Mouse (Mus musculus) embryonic facial prominence, embryonic 13.5 days (tissue): ENCODE data around the gene Rap2a. TPM values are rescaled to one million over a fixed set of nuclear protein-coding genes. Genes with fewer than 3 reads are reported as not detected.

ENCODE experiments used
- ATAC-seq: fragments of 200-750 bp; cut with Nextera tagmentation; 2 replicates; pipeline ENCODE4 v1.8.0; 2017; ENCODE audit warnings: low read depth; ENCODE audit not compliant: insufficient number of reproducible peaks, insufficient read depth, low FRiP score, low TSS enrichment
- H3K27ac ChIP-seq: fragments of 300-500 bp; sonication (generic); 2 replicates; pipeline ENCODE4 v1.5.1; 2015; ENCODE audit warnings: moderate library complexity, mild to moderate bottlenecking, inconsistent platforms
- H3K27me3 ChIP-seq: fragments of 300-500 bp; sonication (generic); 2 replicates; pipeline ENCODE4 v1.6.1; 2015; ENCODE audit warnings: mild to moderate bottlenecking, inconsistent platforms
- H3K36me3 ChIP-seq: fragments of 300-500 bp; sonication (generic); 2 replicates; pipeline ENCODE4 v1.6.1; 2015; ENCODE audit warnings: mild to moderate bottlenecking, inconsistent platforms
- H3K4me1 ChIP-seq: fragments of 300-500 bp; sonication (generic); 2 replicates; pipeline ENCODE4 v1.6.1; 2015; ENCODE audit warnings: inconsistent platforms
- H3K4me2 ChIP-seq: fragments of 300-500 bp; sonication (generic); 2 replicates; pipeline ENCODE4 v1.6.1; 2015; ENCODE audit warnings: moderate library complexity, mild to moderate bottlenecking, inconsistent platforms
- H3K4me3 ChIP-seq: fragments of 300-500 bp; sonication (generic); 2 replicates; pipeline ENCODE4 v1.5.1; 2015; ENCODE audit warnings: mild to moderate bottlenecking, inconsistent platforms
- H3K9ac ChIP-seq: fragments of 300-500 bp; sonication (generic); 2 replicates; pipeline ENCODE4 v1.6.1; 2015; ENCODE audit warnings: mild to moderate bottlenecking, inconsistent platforms
- H3K9me3 ChIP-seq: fragments of 300-500 bp; sonication (generic); 2 replicates; pipeline ENCODE4 v1.6.1; 2016; ENCODE audit warnings: inconsistent platforms
- WGBS: fragments of 180-500 bp; shearing (Covaris S2); methylation state at CpG from one replicate; pipeline ENCODE4 v1.1.7; 2015; ENCODE audit warnings: mixed read lengths; 5-methylcytosine and 5-hydroxymethylcytosine counted together
- polyA plus RNA-seq: library from polyadenylated mRNA; unstranded; fragments of >200 nt; fragmentation: Nextera tagmentation; extraction: Ambion mirVana; gene quantifications from 2 replicates; pipeline ENCODE4 v1.2.1, GENCODE M21; 2015

Gene Rap2a
- polyA plus RNA-seq, 1 experiment from 2014 or later: 7.8 TPM

DNA sequence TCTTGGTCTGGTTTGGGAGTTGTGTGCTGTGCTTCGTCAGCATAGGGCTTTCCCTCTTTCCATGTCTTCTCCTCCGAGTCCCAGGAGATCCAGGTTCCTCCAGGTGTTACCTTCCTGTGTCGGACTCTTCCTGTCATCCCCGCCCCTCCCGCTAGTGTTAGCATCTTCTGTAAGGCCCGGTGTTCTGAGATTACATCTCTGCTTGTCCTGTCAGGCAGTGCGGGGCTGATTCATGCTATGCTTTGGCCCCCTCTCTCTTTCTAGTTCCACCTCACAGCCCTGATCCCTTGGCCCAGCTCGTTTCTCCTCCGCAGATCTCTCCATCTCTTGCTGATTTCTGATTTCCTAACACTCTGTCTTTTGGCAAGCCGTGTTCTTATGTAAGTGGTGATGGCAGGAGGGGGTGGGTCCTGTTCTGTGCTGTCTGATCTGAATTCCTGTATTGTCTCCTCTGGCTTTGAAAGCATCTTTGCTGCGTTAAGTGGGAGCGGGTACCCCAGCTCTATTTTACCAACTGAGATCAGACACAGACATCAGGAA, 21.8 kb downstream of the Rap2a start:
- ATAC-seq: no peak

DNA sequence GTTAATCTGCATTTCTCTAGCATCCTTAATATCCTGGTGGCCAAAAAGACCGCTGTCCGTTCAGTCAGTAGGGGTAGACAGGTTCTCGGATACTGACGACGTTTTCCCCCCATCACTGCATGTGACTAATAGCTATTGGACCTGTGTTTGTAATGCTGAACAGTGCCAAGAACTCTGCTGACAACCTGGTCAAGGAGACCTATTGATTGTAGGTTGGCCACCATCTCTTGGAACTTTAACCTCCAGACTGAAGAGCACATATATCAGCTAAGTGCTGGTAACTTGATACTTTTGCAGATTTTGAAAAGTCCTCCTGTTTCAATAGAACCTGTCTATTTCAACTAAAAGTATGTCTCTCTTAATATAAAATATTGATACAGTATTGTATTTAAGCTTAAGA, 22.5 kb downstream of the Rap2a start:
- no peak for ATAC-seq
- H3K27me3 ChIP-seq: no peaks in the 10 kb centered on the region
- WGBS: 94% methylated on average over 5 of the region's 5 CpGs

More for the DNA sequence above, 21.8 kb downstream of the Rap2a start:
- H3K9me3 ChIP-seq: no peaks in the 10 kb centered on the region
- no peak overlapping the region for H3K4me2 ChIP-seq
- H3K27me3 ChIP-seq: no peaks in the 10 kb centered on the region
- no peak overlapping the region for H3K27ac ChIP-seq
- H3K36me3 ChIP-seq: peaks cover 5% of the 10 kb centered on the region
- no peak overlapping the region for H3K4me3 ChIP-seq
- no peak overlapping the region for H3K9ac ChIP-seq
- WGBS: 79% methylated on average over 12 of the region's 12 CpGs
- H3K4me1 ChIP-seq: peaks cover 22% of the 10 kb centered on the region

DNA sequence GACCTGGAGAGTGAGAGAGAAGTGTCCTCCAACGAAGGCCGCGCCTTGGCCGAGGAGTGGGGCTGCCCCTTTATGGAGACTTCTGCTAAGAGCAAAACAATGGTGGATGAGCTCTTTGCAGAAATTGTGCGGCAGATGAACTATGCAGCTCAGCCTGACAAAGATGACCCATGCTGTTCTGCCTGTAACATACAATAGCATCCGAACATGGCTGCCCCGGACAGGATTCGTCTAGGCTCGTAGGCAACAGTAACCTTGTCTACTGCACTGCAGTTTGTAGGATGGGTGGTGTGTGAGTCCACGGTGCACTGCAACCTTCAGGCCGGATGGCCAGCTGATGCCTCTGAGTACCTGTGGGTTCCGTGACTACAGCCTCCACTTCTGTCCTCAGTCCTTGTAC, 25.4 kb downstream of the Rap2a start:
- Histone ChIP-seq H3K9me3 (no peaks in the 10 kb centered on the region), H3K9ac (no peak overlapping the region), H3K36me3 (peaks cover 9% of the 10 kb centered on the region), H3K4me1 (peaks cover 9% of the 10 kb centered on the region), H3K4me2 (no peak overlapping the region), H3K4me3 (no peak overlapping the region), H3K27me3 (no peaks in the 10 kb centered on the region), H3K27ac (no peak overlapping the region)
- ATAC-seq: no peak
- 89% methylated on average over 12 of the region's 12 CpGs for WGBS

More for the DNA sequence above, 22.5 kb downstream of the Rap2a start:
- peaks cover 6% of the 10 kb centered on the region for H3K36me3 ChIP-seq
- H3K27ac ChIP-seq: no peak overlapping the region
- no peak overlapping the region for H3K4me2 ChIP-seq
- no peak overlapping the region for H3K4me3 ChIP-seq
- no peaks in the 10 kb centered on the region for H3K9me3 ChIP-seq
- H3K9ac ChIP-seq: no peak overlapping the region
- H3K4me1 ChIP-seq: peaks cover 20% of the 10 kb centered on the region

DNA sequence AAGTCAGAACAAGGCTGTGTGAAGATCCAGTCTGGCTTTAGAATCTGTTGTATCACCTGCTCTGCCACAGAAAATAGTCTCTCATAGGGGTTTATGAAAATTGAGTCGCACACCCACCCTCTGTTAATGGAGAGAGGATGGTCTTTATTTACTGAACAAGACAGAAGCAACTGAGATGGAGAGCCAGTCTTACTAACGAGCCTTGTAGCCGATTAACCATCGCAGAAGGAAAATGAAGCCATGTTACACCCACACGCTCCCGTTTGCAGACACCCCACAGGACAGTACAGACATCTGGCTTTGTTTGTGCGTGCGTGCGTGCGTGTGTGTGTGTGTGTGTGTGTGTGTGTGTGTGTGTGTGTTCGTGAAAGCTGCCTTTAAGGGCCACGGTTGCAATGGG, 26.2 kb downstream of the Rap2a start:
- Histone ChIP-seq H3K27ac (no peak overlapping the region), H3K4me3 (no peak overlapping the region)
- WGBS: 84% methylated on average over 12 of the region's 12 CpGs

DNA sequence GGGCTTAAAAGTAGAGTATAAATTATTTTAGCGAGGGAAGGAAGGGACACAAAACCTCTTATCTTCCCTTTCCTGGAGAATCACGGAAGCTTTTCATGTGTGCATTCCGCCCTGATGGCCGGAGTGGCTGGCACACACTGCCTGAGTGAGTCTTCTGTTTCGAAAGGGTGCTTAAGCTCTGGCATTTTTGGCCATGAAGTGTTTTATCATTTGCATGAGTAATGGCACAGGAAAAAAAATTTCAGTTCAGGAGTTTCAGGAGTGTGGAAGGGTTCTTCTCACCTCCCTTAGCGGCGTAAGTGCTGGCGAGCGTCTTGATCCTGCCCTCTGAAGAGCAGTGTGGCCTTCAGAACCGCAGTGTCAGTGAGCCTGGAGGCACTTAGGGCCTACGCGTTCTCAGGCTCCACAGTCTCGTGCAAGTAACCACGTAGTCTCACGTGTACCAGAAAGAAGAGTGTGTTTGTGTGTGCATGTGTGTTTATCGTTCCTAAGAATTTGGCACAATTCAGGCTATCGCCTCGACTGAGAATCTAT, 26.8 kb downstream of the Rap2a start:
- Histone ChIP-seq H3K36me3 (peaks cover 9% of the 10 kb centered on the region), H3K4me3 (no peak overlapping the region), H3K4me2 (no peak overlapping the region), H3K4me1 (peaks cover 8% of the 10 kb centered on the region; the same call in 1 of the 2 replicates), H3K9me3 (no peaks in the 10 kb centered on the region), H3K9ac (no peak overlapping the region), H3K27ac (no peak overlapping the region), H3K27me3 (no peaks in the 10 kb centered on the region)
- 91% methylated on average over 18 of the region's 18 CpGs for WGBS
- no peak for ATAC-seq

More for the DNA sequence above, 26.2 kb downstream of the Rap2a start:
- H3K9me3 ChIP-seq: no peaks in the 10 kb centered on the region
- H3K4me2 ChIP-seq: no peak overlapping the region
- H3K36me3 ChIP-seq: peaks cover 9% of the 10 kb centered on the region
- ATAC-seq: no peak
- H3K27me3 ChIP-seq: no peaks in the 10 kb centered on the region
- H3K9ac ChIP-seq: no peak overlapping the region
- H3K4me1 ChIP-seq: peaks cover 9% of the 10 kb centered on the region

DNA sequence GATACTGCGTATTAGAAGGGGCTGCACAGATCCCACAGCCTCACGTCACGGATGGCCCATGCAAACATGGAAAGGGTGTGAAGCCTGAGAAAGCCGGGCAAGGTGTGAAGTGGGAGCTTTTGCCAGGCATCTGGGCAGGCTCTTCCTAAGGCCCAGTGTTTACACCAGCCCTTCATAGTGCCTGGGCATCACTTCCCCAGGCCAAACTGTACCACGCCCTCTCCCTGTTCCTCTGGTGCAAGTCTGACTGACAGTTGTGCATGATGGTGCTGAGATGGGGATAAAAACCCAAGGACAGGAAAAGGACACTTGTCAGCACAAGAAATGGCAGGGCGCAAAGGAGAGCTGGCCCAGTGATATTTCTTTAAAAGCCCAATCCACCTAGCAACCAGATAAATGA, 27.7 kb downstream of the Rap2a start:
- Histone ChIP-seq H3K4me2 (no peak overlapping the region), H3K9ac (no peak overlapping the region), H3K4me1 (peaks cover 6% of the 10 kb centered on the region; the same call in 1 of the 2 replicates), H3K27me3 (no peaks in the 10 kb centered on the region), H3K9me3 (no peaks in the 10 kb centered on the region), H3K4me3 (no peak overlapping the region), H3K27ac (no peak overlapping the region), H3K36me3 (peaks cover 9% of the 10 kb centered on the region)
- 93% methylated on average over 6 of the region's 6 CpGs for WGBS
- ATAC-seq: no peak

DNA sequence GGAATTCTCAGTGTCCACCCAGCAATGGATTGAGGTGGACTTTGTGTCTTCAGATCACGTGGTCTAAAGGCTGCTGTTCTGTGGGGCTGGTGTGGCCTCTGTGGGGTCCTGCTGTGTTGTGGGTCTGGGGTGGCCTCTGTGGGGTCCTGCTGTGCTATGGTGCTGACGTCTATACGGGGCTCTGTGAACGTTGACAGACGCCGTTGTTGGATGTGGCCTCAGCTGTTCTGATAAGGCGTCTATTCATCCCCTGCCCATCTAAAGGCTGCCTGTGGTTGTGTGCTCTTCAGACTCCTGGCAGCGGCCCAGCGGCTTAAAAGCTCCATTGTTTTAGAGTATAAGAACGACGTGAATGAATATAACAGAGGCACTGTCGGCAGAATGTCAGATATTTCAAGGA, 29.3 kb downstream of the Rap2a start:
- Histone ChIP-seq H3K9ac (no peak overlapping the region), H3K4me2 (no peak overlapping the region), H3K9me3 (no peaks in the 10 kb centered on the region), H3K36me3 (peaks cover 9% of the 10 kb centered on the region), H3K4me1 (peaks cover 6% of the 10 kb centered on the region; the same call in 1 of the 2 replicates), H3K4me3 (no peak overlapping the region), H3K27ac (no peak overlapping the region), H3K27me3 (no peaks in the 10 kb centered on the region)
- 35% methylated on average over 12 of the region's 12 CpGs for WGBS
- ATAC-seq: no peak

DNA sequence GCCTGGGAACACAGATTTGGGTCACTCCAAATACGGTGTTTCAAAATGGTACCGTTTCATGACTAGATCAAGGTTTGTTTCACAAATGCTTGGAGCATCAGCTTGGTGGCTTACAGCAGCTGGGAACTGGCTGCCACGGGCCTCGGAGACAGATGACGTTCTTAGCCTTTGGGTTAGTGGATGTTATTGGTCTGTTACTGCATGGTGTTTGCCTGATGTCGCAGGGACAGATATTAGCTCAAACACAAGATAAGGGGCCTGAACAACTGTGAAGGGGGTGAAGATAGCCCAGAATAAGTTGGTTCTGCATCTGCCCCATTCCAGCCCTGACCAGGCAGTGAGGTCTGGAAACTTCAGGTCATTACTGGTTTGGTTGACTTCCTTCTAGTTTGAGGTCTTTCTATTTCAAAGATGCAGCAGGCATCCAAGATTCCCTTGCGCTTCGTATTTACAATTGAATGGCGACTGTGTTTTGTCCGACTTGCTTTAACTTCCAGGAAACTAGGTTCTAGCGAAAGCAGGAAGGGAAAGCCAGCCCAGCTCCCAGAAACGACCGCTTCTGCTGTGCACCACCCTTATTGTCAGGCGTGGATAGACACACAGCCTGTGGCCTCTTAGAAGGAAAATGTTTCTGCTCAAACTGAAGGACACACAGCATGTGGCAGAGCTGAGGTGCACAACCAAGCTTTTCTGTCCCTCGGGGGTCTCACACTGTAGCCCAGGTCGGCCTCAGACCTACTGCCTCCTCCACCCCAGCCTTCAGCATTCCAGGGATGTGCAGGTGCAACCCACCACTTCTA, 30.5 kb downstream of the Rap2a start:
- Histone ChIP-seq H3K36me3 (peaks cover 5% of the 10 kb centered on the region), H3K4me3 (no peak overlapping the region), H3K4me2 (no peak overlapping the region), H3K27ac (no peak overlapping the region), H3K4me1 (peaks cover 6% of the 10 kb centered on the region; the same call in 1 of the 2 replicates), H3K9me3 (no peaks in the 10 kb centered on the region), H3K9ac (no peak overlapping the region), H3K27me3 (no peaks in the 10 kb centered on the region)
- ATAC-seq: no peak
- 90% methylated on average over 16 of the region's 16 CpGs for WGBS

DNA sequence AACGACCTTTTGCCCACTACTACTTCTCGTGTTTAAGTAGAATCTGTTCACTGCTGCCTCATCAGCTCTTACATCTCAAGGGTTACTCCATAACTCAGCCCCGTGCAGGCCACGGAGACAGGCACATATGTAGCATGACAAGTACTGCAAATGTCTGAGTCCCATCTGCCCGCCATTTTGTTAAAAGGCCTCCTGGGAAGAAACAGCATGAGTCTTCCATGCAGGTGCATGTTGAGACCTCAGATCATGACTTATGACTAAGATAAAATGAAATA, 31.1 kb downstream of the Rap2a start:
- WGBS: 88% methylated on average over 5 of the region's 5 CpGs

DNA sequence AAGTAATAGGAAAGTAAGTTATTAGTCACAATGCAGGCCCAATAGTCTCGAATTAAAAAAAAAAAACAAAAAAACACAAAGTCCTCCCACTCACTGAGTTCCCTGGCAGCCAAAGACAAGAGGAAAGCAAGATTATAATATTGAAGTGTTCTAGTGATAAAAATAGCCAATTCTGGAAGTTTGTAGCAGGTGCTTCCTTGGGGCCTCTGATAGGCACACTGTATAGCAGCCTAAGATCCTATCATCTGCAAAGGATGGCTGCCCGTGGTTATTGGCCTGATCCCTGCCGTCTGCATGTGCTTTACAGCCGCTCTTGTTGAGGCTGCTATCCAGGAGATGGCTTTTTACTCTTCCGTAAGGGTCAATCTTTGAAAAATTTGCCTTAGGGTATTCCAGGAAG, 33.6 kb downstream of the Rap2a start:
- no peak overlapping the region for H3K27ac ChIP-seq
- H3K36me3 ChIP-seq: no peaks in the 10 kb centered on the region
- H3K4me1 ChIP-seq: peaks cover 6% of the 10 kb centered on the region; the same call in 1 of the 2 replicates
- H3K9me3 ChIP-seq: peaks cover 4% of the 10 kb centered on the region; the same call in 1 of the 2 replicates
- H3K4me2 ChIP-seq: no peak overlapping the region
- H3K4me3 ChIP-seq: no peak overlapping the region
- H3K27me3 ChIP-seq: no peaks in the 10 kb centered on the region
- 61% methylated on average over 5 of the region's 5 CpGs for WGBS
- ATAC-seq: no peak
- no peak overlapping the region for H3K9ac ChIP-seq

More for the DNA sequence above, 31.1 kb downstream of the Rap2a start:
- ATAC-seq: no peak
- Histone ChIP-seq H3K4me3 (no peak overlapping the region), H3K27ac (no peak overlapping the region), H3K4me2 (no peak overlapping the region), H3K36me3 (peaks cover 4% of the 10 kb centered on the region; the same call in 1 of the 2 replicates), H3K9ac (no peak overlapping the region), H3K4me1 (peaks cover 6% of the 10 kb centered on the region; the same call in 1 of the 2 replicates), H3K27me3 (no peaks in the 10 kb centered on the region), H3K9me3 (no peaks in the 10 kb centered on the region)

DNA sequence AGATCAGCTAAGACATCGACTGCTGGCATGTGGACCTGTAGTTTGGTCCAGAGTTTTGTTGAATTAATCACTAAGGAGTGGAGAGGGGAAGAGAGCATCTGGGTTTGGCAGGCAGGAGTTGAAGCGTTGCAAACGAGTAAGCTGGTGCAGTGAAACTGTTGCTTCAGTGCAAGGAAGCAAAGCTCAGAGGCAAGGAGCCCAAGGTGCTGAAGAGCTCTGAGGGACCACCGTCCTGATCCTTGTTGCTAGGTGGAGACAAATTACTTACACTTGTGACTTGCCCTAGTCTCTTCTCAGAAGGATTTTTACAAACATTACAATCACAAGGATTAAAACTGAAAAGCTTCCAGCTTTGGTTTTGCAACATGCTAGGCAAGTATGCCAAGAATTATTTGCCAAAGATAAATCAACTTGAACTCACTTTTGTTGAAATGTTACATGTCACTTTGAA, 36.6 kb downstream of the Rap2a start:
- Histone ChIP-seq H3K27me3 (no peaks in the 10 kb centered on the region), H3K9ac (no peak overlapping the region), H3K4me1 (no peaks in the 10 kb centered on the region), H3K4me3 (no peak overlapping the region), H3K36me3 (no peaks in the 10 kb centered on the region), H3K27ac (no peak overlapping the region), H3K4me2 (no peak overlapping the region), H3K9me3 (peaks cover 4% of the 10 kb centered on the region; the same call in 1 of the 2 replicates)
- ATAC-seq: no peak
- 67% methylated on average over 4 of the region's 4 CpGs for WGBS

DNA sequence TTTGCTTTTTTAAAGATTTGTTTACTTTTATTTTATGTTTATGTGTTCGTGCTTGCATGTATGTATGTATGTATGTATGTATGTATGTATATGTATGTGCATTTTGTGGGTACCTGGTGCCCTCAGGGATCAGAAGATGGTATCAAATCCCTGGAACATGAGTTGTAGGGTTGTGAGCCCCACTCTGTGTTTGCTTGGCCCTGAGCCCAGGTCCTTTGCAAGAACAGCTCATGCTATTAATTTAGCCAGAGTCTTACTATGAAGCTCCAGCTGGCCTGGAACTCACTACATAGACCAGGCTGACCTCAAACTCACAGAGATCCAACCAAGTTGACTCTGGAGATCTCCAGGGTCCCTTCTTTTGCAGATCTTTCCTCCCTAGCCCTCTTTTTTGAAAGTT, 37.1 kb downstream of the Rap2a start:
- no peak overlapping the region for H3K4me3 ChIP-seq
- ATAC-seq: no peak
- H3K27me3 ChIP-seq: no peaks in the 10 kb centered on the region
- H3K9me3 ChIP-seq: peaks cover 4% of the 10 kb centered on the region; the same call in 1 of the 2 replicates
- no peak overlapping the region for H3K9ac ChIP-seq
- H3K27ac ChIP-seq: no peak overlapping the region
- H3K4me1 ChIP-seq: no peaks in the 10 kb centered on the region
- no peak overlapping the region for H3K4me2 ChIP-seq
- 83% methylated on average over 1 of the region's 1 CpGs for WGBS
- H3K36me3 ChIP-seq: no peaks in the 10 kb centered on the region
